Mouse (Mus musculus) C2C12 (cell line): ENCODE results near the gene Klhdc10.

Source experiments
- CEBPB ChIP-seq: IDR thresholded peaks from one replicate; pipeline ENCODE4 v1.6.1; 2011; ENCODE audit warnings: low read depth, mild to moderate bottlenecking, control low read depth, moderate library complexity
- CTCF ChIP-seq: IDR thresholded peaks from one replicate; pipeline ENCODE4 v1.5.1; 2011; ENCODE audit not compliant: control insufficient read depth, insufficient read depth, insufficient read length
- MAX ChIP-seq: IDR thresholded peaks from one replicate; pipeline ENCODE4 v1.6.1; 2011; ENCODE audit warnings: mild to moderate bottlenecking, control low read depth
- USF1 ChIP-seq: IDR thresholded peaks from one replicate; pipeline ENCODE4 v1.6.1; 2011; ENCODE audit warnings: low read depth, mild to moderate bottlenecking, control low read depth, moderate library complexity

DNA sequence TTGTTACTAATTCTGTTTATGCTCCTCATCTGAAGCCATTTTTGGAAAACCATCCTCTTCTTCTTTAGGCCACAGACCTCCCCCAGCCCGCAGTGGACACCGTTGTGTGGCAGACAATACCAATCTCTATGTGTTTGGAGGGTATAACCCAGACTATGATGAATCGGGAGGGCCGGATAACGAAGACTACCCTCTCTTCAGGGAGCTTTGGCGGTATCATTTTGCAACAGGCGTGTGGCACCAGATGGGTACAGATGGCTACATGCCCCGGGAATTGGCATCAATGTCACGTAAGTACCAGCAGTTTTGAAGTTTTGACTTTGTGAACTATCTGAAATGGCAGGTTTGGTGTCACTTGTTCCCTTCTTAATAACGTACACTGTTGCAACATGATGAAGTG lies 37.9 kb downstream of the Klhdc10 start:
- TF ChIP-seq CTCF (no peak), CEBPB (no peak), MAX (no peak), USF1 (no peak)
